Mouse (Mus musculus) left cerebral cortex, postnatal 10 days (tissue): ENCODE results near the gene Nat10. TPM values are rescaled to one million over a fixed set of nuclear protein-coding genes. Genes with fewer than 3 reads are reported as not detected.
A peak's percentile ranks its signal among the peaks of the same experiment; 100 is the strongest.

ENCODE experiments used
- DNase-seq, 2 experiments: peaks; one replicate each; pipeline ENCODE4 v3.0.0; 2021 to 2022; ENCODE audit warnings: low spot score in 2 of 2, mixed read lengths in 1 of 2; ENCODE audit errors: extremely low spot score in 1 of 2
- intact Hi-C: fragments of 180-260 bp; cut with DNase I; formaldehyde crosslinking; loops from one replicate; pipeline ENCODE4 v1.15.1; 2025
- total RNA-seq, 2 experiments: library from RNA; stranded (reverse); gene quantifications; 2 replicates each; pipeline ENCODE4 v1.2.3; 2021

Gene Nat10
- 10 to 100 TPM; 30.6 to 37.4 TPM for total RNA-seq

GRCm38 (mm10) chr2:103760906-103761716 is at the start of gene Nat10:
Gene Nat10 (minus strand): TSS chr2:103761270.
- DNase-seq = peak; percentile 98 to 99
- intact Hi-C loops = loop anchor here (5.0 kb wide), 1 partner anchor 36 kb away; the partner anchor contains the start of gene Caprin1

GRCm38 (mm10) chr2:103810412-103810811 is 49.3 kb upstream of the Nat10 start:
- intact Hi-C loops = no loop called here
- no peak for DNase-seq

DNA sequence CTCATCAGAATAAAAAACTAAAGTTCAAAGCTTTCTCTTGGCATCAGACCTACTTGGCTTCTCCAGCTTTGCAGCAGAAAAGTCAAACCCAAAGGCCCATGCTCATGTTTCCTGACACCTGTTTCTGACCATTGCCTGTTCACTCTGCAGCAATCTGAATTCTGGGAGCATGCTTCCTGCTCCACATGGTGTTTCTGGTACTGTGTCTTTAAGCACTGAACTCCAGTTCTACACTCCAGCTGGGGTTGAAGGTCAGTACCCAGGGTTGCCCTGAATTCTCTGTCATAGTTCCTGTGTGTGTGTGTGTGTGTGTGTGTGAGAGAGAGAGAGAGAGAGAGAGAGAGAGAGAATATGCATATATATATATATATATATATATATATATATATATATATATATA is 47.4 kb upstream of the Nat10 start:
- no peak for DNase-seq
- intact Hi-C loops = no loop called here

- intact Hi-C loops = no loop called here
- no peak for DNase-seq
These were observed 42.9 kb upstream of the Nat10 start for GRCm38 (mm10) chr2:103803770-103804530.

- intact Hi-C loops = no loop called here
- DNase-seq = no peak
These were observed 41.4 kb upstream of the Nat10 start for GRCm38 (mm10) chr2:103802422-103802821.

- DNase-seq = peak; percentile 90 to 96
- intact Hi-C loops = loop anchor here (5.0 kb wide), 2 partner anchors 35 to 50 kb away; partner anchors contain the start of gene Nat10
These were observed 36.5 kb upstream of the Nat10 start, which contains the start of gene Caprin1 for GRCm38 (mm10) chr2:103797491-103798009. Gene Caprin1 (minus strand): TSS chr2:103797649.

DNA sequence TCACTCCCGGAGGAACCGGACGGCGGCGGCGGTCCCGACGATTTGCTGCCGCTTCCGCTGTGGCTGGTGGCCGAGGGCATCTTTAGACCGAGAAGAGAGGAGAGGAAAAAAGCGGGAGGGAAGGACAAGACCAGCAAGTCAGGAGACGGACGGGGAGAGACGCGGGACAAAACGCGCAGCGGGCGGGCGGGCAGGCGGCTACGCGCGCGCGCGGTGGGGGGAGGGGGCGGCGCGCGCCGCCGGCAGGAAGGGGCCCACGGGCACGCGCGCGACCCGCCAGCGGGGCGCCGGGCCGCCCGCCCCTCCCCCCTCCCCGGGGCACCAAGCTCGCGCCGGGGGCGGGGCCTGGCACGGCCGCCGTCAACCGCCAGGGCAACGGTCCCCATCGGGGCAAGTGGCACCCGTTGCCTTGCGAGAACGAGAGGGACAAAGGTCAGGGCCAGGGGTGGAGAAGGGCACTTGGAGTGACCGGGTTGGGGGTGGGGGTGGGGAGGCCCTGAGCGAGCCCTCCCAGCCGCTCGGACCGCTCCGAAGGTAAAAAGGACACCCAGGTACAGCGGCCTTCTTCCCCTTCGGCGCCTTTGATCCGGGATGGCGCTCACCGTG is 35.9 kb upstream of the Nat10 start:
- intact Hi-C loops = loop anchor here (5.0 kb wide), 2 partner anchors 35 to 50 kb away; partner anchors contain the start of gene Nat10
- peak; percentile 67 to 91 for DNase-seq

- intact Hi-C loops = loop anchor here (5.0 kb wide), 2 partner anchors 34 to 51 kb away; partner anchors contain the start of gene Nat10
- peak; percentile 38 to 72 for DNase-seq
These were observed 35.3 kb upstream of the Nat10 start for GRCm38 (mm10) chr2:103796211-103796860.

DNA sequence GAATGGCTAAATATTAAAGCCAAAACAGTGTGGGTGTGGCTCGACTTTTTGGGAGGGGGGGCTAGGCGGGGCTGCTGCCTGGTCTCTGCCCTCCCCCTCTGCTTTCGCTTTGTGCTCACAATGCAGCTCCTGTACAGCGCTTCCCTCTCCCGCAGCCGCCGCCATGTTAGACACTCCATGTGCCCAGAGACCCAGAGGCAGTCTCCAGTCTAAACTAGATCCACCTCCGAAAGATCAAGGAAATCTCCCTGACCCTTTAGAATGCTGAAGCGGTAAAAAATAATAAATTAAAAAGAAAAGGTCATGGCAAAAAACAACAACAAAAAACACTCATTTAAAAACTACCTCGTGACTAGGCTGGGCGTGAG is 34.8 kb upstream of the Nat10 start:
- intact Hi-C loops = loop anchor here (5.0 kb wide), 2 partner anchors 34 to 51 kb away; partner anchors contain the start of gene Nat10
- peak; percentile 68 to 84 for DNase-seq

DNA sequence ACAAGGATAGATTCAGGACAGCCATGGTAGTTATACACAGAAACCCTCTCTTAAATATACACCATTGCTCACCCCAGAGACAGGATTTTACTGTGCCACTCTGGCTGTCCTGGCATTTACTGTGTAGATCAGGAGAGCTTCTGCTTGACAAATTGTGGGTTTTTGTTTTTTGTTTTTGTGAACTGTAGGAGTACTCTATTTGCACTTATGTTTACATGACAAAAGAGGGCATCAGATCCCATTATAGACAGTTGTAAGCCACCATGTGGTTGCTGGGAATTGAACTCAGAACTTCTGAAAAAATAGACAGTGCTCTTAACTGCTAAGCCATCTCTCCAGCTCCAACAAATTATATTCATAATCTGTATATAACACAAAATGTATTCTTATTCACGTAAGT is 30.9 kb upstream of the Nat10 start:
- DNase-seq = no peak
- intact Hi-C loops = no loop called here

DNA sequence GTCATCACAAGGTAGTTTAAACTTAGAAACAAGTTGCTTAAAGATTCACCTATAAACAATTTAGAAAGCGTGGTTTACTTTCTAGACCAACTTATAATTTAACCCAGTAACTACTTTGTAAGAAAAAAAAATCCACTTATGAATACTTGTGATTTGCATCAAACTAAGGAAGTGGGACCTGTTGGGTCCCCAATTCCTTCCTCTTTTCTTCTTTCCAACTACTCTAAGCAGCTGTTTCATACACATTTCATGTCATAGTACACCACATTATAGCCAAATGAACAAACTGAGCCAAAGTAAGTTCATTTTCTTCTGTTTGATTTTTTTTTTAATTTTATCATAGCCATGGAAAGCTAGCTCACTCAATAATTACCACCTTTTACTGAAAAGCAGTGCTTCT is 24.7 kb upstream of the Nat10 start:
- no peak for DNase-seq

DNA sequence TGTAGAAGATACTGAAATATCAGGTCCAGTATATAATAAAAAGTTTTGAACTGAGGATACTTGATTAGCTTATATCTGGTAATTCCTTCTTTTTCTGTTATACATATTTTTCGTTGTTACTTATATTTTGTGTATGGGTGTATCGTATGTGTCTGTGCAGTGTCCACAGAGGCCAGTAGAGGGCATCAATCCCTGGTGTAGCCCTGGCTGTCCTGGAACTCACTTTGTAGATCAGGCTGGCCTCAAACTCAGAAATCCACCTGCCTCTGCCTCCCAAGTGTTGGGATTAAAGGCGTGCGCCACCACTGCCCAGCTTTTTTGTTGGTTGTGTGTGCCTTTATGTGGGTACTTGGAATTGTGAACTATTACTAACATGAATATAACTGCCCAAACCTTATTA is 23.6 kb upstream of the Nat10 start:
- intact Hi-C loops = loop anchor here (5.0 kb wide), 1 partner anchor 653 kb away; no protein-coding TSS in a partner anchor
- DNase-seq = no peak

More for the DNA sequence above, 24.7 kb upstream of the Nat10 start:
- intact Hi-C loops = loop anchor here (5.0 kb wide), 1 partner anchor 652 kb away; no protein-coding TSS in a partner anchor

DNA sequence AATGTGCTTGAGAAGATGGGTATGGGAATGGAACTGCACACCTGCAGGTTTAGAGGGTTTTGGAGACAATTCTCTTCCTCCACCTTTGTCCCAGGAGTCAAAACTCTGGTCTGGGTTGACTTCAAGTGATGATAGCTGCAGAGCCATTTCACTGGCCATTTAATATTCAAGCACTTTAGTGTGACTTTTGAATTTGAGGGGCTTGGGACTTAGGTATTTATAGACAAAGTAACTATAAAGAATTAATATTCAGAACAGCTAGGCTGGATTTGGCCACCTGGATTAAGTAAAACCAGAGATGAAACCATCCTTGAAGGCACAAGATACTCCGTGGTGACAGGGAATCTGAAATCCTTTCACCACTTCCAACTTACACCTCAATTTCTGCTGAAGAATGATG is 1.4 kb upstream of the Nat10 start:
- intact Hi-C loops = loop anchor here (5.0 kb wide), 1 partner anchor 35 kb away; the partner anchor contains the start of gene Caprin1
- DNase-seq = no peak

GRCm38 (mm10) chr2:103761993-103762392 is 923 bp upstream of the Nat10 start:
- intact Hi-C loops = loop anchor here (5.0 kb wide), 1 partner anchor 35 kb away; the partner anchor contains the start of gene Caprin1
- no peak for DNase-seq

DNA sequence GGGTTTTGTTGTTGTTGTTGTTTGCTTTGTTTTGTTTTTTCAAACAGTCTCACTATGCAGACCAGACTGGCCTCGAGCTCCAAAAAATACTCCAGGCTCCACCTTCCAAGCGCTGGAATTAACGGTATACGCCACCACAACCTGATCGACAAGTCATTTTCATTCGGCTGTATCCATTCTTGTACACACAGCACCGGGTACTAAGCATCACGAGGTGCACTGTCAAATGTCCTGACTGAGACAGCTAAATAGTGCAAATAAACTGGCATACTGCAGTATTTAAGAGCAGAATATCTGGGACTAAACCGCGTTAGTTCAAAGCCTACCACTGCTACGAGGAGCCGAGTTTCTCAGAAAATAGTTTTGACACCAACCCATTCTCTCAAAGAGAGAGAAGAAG is 649 bp downstream of the Nat10 start:
- intact Hi-C loops = loop anchor here (5.0 kb wide), 1 partner anchor 37 kb away; the partner anchor contains the start of gene Caprin1
- DNase-seq = no peak

- no peak for DNase-seq
- intact Hi-C loops = no loop called here
These were observed 5.5 kb downstream of the Nat10 start for GRCm38 (mm10) chr2:103755458-103756085.

GRCm38 (mm10) chr2:103754614-103755013 is 6.5 kb downstream of the Nat10 start:
- intact Hi-C loops = no loop called here
- DNase-seq = no peak

- intact Hi-C loops = no loop called here
- DNase-seq = no peak
These were observed 9.3 kb downstream of the Nat10 start for GRCm38 (mm10) chr2:103751771-103752170.
